Mouse (Mus musculus) cerebellum, adult 9-11 months (tissue): Measurements from ENCODE around the gene Pex19.
A peak's percentile ranks its signal among the peaks of the same experiment; 100 is the strongest.

Source experiments
- DNase-seq: peaks from one replicate; pipeline ENCODE4 v3.0.0; 2022

Pex19 gene

GRCm38 (mm10) chr1:172126376-172127347 is at the start of gene Pex19:
Gene Pex19, plus strand, starts transcription at chr1:172126755.
- peak; percentile 79 for DNase-seq

GRCm38 (mm10) chr1:172077981-172078380 is 48.6 kb upstream of the Pex19 start:
- no peak for DNase-seq

GRCm38 (mm10) chr1:172082101-172082898 is 44.3 kb upstream of the Pex19 start, which contains the start of the genes Copa and Ncstn:
Gene Copa, plus strand, starts transcription at chr1:172082529.
Gene Ncstn, minus strand, starts transcription at chr1:172082795.
- peak; percentile 93 for DNase-seq

- no peak for DNase-seq
Measured at GRCm38 (mm10) chr1:172082899-172083445, 43.6 kb upstream of the Pex19 start.

GRCm38 (mm10) chr1:172093522-172093921 is 33.0 kb upstream of the Pex19 start:
- no peak for DNase-seq

GRCm38 (mm10) chr1:172094295-172094694 is 32.3 kb upstream of the Pex19 start:
- no peak for DNase-seq

- no peak for DNase-seq
Measured at GRCm38 (mm10) chr1:172095202-172095601, 31.4 kb upstream of the Pex19 start.

GRCm38 (mm10) chr1:172099325-172100033 is 27.1 kb upstream of the Pex19 start:
- DNase-seq, result peak; percentile 29

- no peak for DNase-seq
Measured at GRCm38 (mm10) chr1:172103619-172104018, 22.9 kb upstream of the Pex19 start.

GRCm38 (mm10) chr1:172105101-172105500 is 21.5 kb upstream of the Pex19 start:
- DNase-seq, result no peak

GRCm38 (mm10) chr1:172107777-172108477 is 18.6 kb upstream of the Pex19 start:
- no peak for DNase-seq

GRCm38 (mm10) chr1:172116948-172117347 is 9.6 kb upstream of the Pex19 start:
- no peak for DNase-seq

- no peak for DNase-seq
Measured at GRCm38 (mm10) chr1:172119100-172119499, 7.5 kb upstream of the Pex19 start.

- DNase-seq, result peak; percentile 54
Measured at GRCm38 (mm10) chr1:172119720-172120119, 6.8 kb upstream of the Pex19 start.

- DNase-seq, result no peak
Measured at GRCm38 (mm10) chr1:172122671-172123070, 3.9 kb upstream of the Pex19 start.

GRCm38 (mm10) chr1:172124572-172124971 is 2.0 kb upstream of the Pex19 start:
- no peak for DNase-seq

GRCm38 (mm10) chr1:172127487-172127886 is 932 bp downstream of the Pex19 start:
- DNase-seq, result no peak

GRCm38 (mm10) chr1:172128563-172128962 is 2.0 kb downstream of the Pex19 start:
- no peak for DNase-seq

GRCm38 (mm10) chr1:172129108-172129507 is 2.6 kb downstream of the Pex19 start:
- DNase-seq, result no peak

GRCm38 (mm10) chr1:172129780-172130179 is 3.2 kb downstream of the Pex19 start:
- no peak for DNase-seq

GRCm38 (mm10) chr1:172132319-172132718 is 5.8 kb downstream of the Pex19 start:
- no peak for DNase-seq

- no peak for DNase-seq
Measured at GRCm38 (mm10) chr1:172133535-172133934, 7.0 kb downstream of the Pex19 start.
